Mouse (Mus musculus) olfactory bulb, adult 2 months (tissue): Measurements from ENCODE around the gene Glod5.

ENCODE experiments used
- CTCF ChIP-seq: fragments of 200-500 bp; IDR thresholded peaks from 2 replicates; pipeline ENCODE4 v1.5.1; 2012; ENCODE audit warnings: low read depth, mild to moderate bottlenecking, low read length, moderate library complexity; ENCODE audit not compliant: insufficient read depth
- POLR2A ChIP-seq: fragments of 200-500 bp; IDR thresholded peaks from 2 replicates; pipeline ENCODE4 v1.6.1; 2012; ENCODE audit warnings: mild to moderate bottlenecking, low read depth, low read length, moderate library complexity; ENCODE audit not compliant: insufficient read depth

DNA sequence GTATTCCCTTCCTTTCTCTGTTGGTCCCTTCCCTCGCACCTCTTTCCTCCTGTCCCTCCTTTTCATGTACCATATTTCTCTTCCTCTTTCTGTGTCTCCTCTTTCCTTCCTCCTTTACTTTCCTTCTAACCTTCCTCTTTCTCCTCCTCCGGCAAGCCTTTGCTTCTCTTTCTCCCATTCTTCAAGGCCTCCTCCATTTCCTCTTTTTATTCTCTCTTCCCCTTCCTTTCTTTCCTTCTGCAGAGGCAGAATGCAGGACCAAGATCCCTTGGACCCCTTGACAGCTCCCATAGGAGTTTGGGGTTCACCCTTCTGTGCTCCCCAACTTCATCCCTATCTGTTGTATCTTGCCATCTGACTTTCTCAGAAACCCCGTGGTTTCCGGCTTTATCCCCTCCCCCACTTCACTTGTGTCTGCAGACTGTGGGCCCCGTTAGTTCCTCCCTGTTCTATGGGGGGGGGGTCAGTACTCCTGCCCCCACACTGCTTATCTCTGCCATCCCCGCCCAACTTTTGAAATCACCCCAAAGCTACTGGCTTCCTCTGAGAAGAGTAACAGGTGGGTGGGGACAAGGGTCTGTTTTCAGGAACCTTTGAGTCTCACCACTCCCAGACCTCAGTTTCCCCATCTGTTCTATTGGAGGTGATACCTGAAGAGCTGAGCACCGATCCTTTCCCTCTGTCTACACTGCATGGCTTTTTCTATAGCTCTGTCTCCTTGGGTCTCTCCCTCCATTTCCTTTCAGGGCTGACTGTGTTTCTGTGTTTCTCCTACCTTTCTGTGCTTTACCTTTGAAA lies 54.3 kb downstream of the Glod5 start:
- no peak for TF ChIP-seq CTCF
- no peak for TF ChIP-seq POLR2A
